In genomic region chr1:64779863-64780262, GRCm38 (mm10) we compare ENCODE assay signal across 12 mouse cellular contexts. TPM values are rescaled to one million over a fixed set of nuclear protein-coding genes. Genes with fewer than 3 reads are reported as not detected.
DNase-seq lines count a peak whose midpoint lies in the region; ATAC-seq and TF ChIP-seq lines count a peak whose summit lies in the region.
"Had no signal": no experiment of that assay in that cellular context is flagged by ENCODE, and none has a peak within 500 bp of the region (broad histone marks: within the 10 kb centered on the region; RNA-seq: fewer than 3 reads in every experiment).

No protein-coding gene starts in this region.

- TF ChIP-seq CTCF in midbrain, postnatal 0 days (IDR thresholded peaks at IDR 0.05): no peak

- H3K4me1 ChIP-seq in embryonic facial prominence, embryonic 11.5 days (ENCODE audit: control insufficient read depth, insufficient read depth, low read length): no peaks in the 10 kb centered on the region
- H3K4me1 ChIP-seq in hindbrain, embryonic 12.5 days: peaks cover 13% of the 10 kb centered on the region
- no peaks in the 10 kb centered on the region for H3K4me1 ChIP-seq in midbrain, postnatal 0 days (ENCODE audit: insufficient read depth, low read length)

- 49% methylated on average over 12 of the region's 12 CpGs for WGBS in embryonic facial prominence, embryonic 11.5 days
- WGBS in hindbrain, embryonic 12.5 days: 26% methylated on average over 12 of the region's 12 CpGs
- WGBS in midbrain, postnatal 0 days: 32% methylated on average over 12 of the region's 12 CpGs

- H3K4me2 ChIP-seq in embryonic facial prominence, embryonic 11.5 days (ENCODE audit: low read depth, low read length): no peak overlapping the region
- H3K4me2 ChIP-seq in hindbrain, embryonic 12.5 days (replicated peaks): peak overlapping the region; percentile 32
- peak overlapping the region; percentile 3; the same call in 1 of the 2 replicates for H3K4me2 ChIP-seq in midbrain, postnatal 0 days (ENCODE audit: low read depth, low read length, poor library complexity, severe bottlenecking)

- no peaks in the 10 kb centered on the region for H3K36me3 ChIP-seq in embryonic facial prominence, embryonic 11.5 days (replicated peaks; ENCODE audit: control insufficient read depth, insufficient read depth, low read depth, low read length)
- no peaks in the 10 kb centered on the region for H3K36me3 ChIP-seq in hindbrain, embryonic 12.5 days
- no peaks in the 10 kb centered on the region for H3K36me3 ChIP-seq in midbrain, postnatal 0 days (ENCODE audit: insufficient read depth, low read length)

- peak; percentile 81; the same call in 1 of the 2 replicates for ATAC-seq in embryonic facial prominence, embryonic 11.5 days (replicated peaks; ENCODE audit: insufficient number of reproducible peaks, low FRiP score, low TSS enrichment, low read depth)
- ATAC-seq in hindbrain, embryonic 12.5 days (ENCODE audit: low FRiP score): peak; percentile 71; the same call in 1 of the 2 replicates
- no peak for ATAC-seq in midbrain, postnatal 0 days (ENCODE audit: low FRiP score)

- no peak overlapping the region for H3K9ac ChIP-seq in embryonic facial prominence, embryonic 11.5 days (replicated peaks; ENCODE audit: low read length)
- H3K9ac ChIP-seq in hindbrain, embryonic 12.5 days: no peak overlapping the region
- no peak overlapping the region for H3K9ac ChIP-seq in midbrain, postnatal 0 days (replicated peaks; ENCODE audit: low read length, poor library complexity, severe bottlenecking)
- H3K9ac ChIP-seq: liver, embryonic 14.5 days had no signal

- DNase-seq in R1 (ENCODE audit: low read depth, low spot score): peak; percentile 32
- DNase-seq in embryonic facial prominence, embryonic 11.5 days (ENCODE audit: low spot score): peak; percentile 60
- no peak for DNase-seq in midbrain, postnatal 0 days (ENCODE audit: low spot score)
- no peak for DNase-seq in spleen, postnatal 14 days (ENCODE audit: low spot score in 2 of 2)
- DNase-seq in adrenal gland, postnatal 10 days: no peak
- no peak for DNase-seq in cerebellum, postnatal 4 days (ENCODE audit: low spot score in 2 of 2)
- DNase-seq in lung, postnatal 10 days: no peak
- DNase-seq: cerebellum, adult 18-20 months; kidney, postnatal 10 days had no signal

- H3K27me3 ChIP-seq in embryonic facial prominence, embryonic 11.5 days (ENCODE audit: control insufficient read depth, insufficient read depth, low read length): no peaks in the 10 kb centered on the region
- peaks cover 6% of the 10 kb centered on the region; the same call in 1 of the 2 replicates for H3K27me3 ChIP-seq in hindbrain, embryonic 12.5 days
- no peaks in the 10 kb centered on the region for H3K27me3 ChIP-seq in midbrain, postnatal 0 days (ENCODE audit: insufficient read depth, low read length)

- H3K4me3 ChIP-seq in embryonic facial prominence, embryonic 11.5 days (ENCODE audit: low read depth, low read length): no peak overlapping the region
- no peak overlapping the region for H3K4me3 ChIP-seq in hindbrain, embryonic 12.5 days
- no peak overlapping the region for H3K4me3 ChIP-seq in midbrain, postnatal 0 days (ENCODE audit: low read depth, low read length)
- H3K4me3 ChIP-seq: megakaryocyte, embryonic 14.5 days had no signal

- no peak overlapping the region for H3K27ac ChIP-seq in embryonic facial prominence, embryonic 11.5 days (replicated peaks; ENCODE audit: low read depth, low read length)
- no peak overlapping the region for H3K27ac ChIP-seq in hindbrain, embryonic 12.5 days
- H3K27ac ChIP-seq in midbrain, postnatal 0 days (ENCODE audit: low read depth, low read length): no peak overlapping the region
- H3K27ac ChIP-seq: liver, embryonic 14.5 days had no signal

- no peaks in the 10 kb centered on the region for H3K9me3 ChIP-seq in embryonic facial prominence, embryonic 11.5 days (replicated peaks; ENCODE audit: control insufficient read depth, low read length)
- no peaks in the 10 kb centered on the region for H3K9me3 ChIP-seq in hindbrain, embryonic 12.5 days (replicated peaks)
- H3K9me3 ChIP-seq in midbrain, postnatal 0 days (ENCODE audit: low read length): no peaks in the 10 kb centered on the region
- H3K9me3 ChIP-seq: megakaryocyte, embryonic 14.5 days had no signal

RNA-seq across cellular contexts. Expression of gene Fzd5, which starts 42.3 kb away (rescaled TPM):
- 2.9 and 3.1 TPM in 2 replicates for polyA plus RNA-seq in embryonic facial prominence, embryonic 11.5 days (2014; fragmentation: Nextera tagmentation; extraction: Ambion mirVana)
- polyA plus RNA-seq in hindbrain, embryonic 12.5 days (2016; fragmentation: Nextera tagmentation; extraction: Ambion mirVana): 0.48 and 0.56 TPM in 2 replicates
- 1.8 and 2.5 TPM in 2 replicates for total RNA-seq in midbrain, postnatal 0 days (2014; rRNA removed)
- polyA plus RNA-seq in midbrain, postnatal 0 days (2015; fragmentation: Nextera tagmentation; extraction: Ambion mirVana): 0.40 and 0.86 TPM in 2 replicates
- 10 to 100 TPM; 12.1 to 13.7 TPM for total RNA-seq in adrenal gland, postnatal 10 days (2021)

Comparison
In these comparisons a context has a peak if more than half of its experiments do, and no peak if none do; other contexts are left out.
1. DNase-seq: peak in R1 (single experiment) and embryonic facial prominence, embryonic 11.5 days (single experiment); none in midbrain, postnatal 0 days (single experiment), spleen, postnatal 14 days (0 of 2), adrenal gland, postnatal 10 days (single experiment), cerebellum, postnatal 4 days (0 of 2) and lung, postnatal 10 days (single experiment).